Mouse (Mus musculus): ENCODE measurements at regions not wholly inside any gene's neighbourhood (a gene's known extent, or its start where the extent isn't known, plus 50 kb on each side); places are given as distances from the start of the nearest gene placed in this dataset.

- Histone ChIP-seq H3K4me3 (ENCODE audit: low read depth, low read length) (no peak overlapping the region), H3K27ac (replicated peaks; ENCODE audit: low read depth, low read length) (no peak overlapping the region), H3K36me3 (replicated peaks; ENCODE audit: control insufficient read depth, insufficient read depth, low read depth, low read length) (no peaks in the 10 kb centered on the region), H3K27me3 (ENCODE audit: control insufficient read depth, insufficient read depth, low read length) (no peaks in the 10 kb centered on the region), H3K4me2 (ENCODE audit: low read depth, low read length) (no peak overlapping the region), H3K4me1 (ENCODE audit: control insufficient read depth, insufficient read depth, low read length) (no peaks in the 10 kb centered on the region), H3K9me3 (replicated peaks; ENCODE audit: control insufficient read depth, low read length) (no peaks in the 10 kb centered on the region), H3K9ac (replicated peaks; ENCODE audit: low read length) (no peak overlapping the region)
- 26% methylated on average over 4 of the region's 4 CpGs for WGBS
- ATAC-seq (replicated peaks; ENCODE audit: insufficient number of reproducible peaks, low FRiP score, low TSS enrichment, low read depth) (no peak), DNase-seq (ENCODE audit: low spot score) (no peak)
These were observed 173.3 kb upstream of the Mgat5 start for GRCm38 (mm10) chr1:127031563-127031962.

GRCm38 (mm10) chr1:127028872-127029497, 175.8 kb upstream of the Mgat5 start:
- 72% methylated on average over 1 of the region's 1 CpGs for WGBS
- Histone ChIP-seq H3K36me3 (replicated peaks; ENCODE audit: control insufficient read depth, insufficient read depth, low read depth, low read length) (no peaks in the 10 kb centered on the region), H3K9me3 (replicated peaks; ENCODE audit: control insufficient read depth, low read length) (no peaks in the 10 kb centered on the region), H3K4me3 (ENCODE audit: low read depth, low read length) (no peak overlapping the region), H3K4me1 (ENCODE audit: control insufficient read depth, insufficient read depth, low read length) (no peaks in the 10 kb centered on the region), H3K4me2 (ENCODE audit: low read depth, low read length) (no peak overlapping the region), H3K27ac (replicated peaks; ENCODE audit: low read depth, low read length) (no peak overlapping the region), H3K9ac (replicated peaks; ENCODE audit: low read length) (no peak overlapping the region), H3K27me3 (ENCODE audit: control insufficient read depth, insufficient read depth, low read length) (no peaks in the 10 kb centered on the region)
- DNase-seq (ENCODE audit: low spot score) (no peak), ATAC-seq (replicated peaks; ENCODE audit: insufficient number of reproducible peaks, low FRiP score, low TSS enrichment, low read depth) (no peak)

GRCm38 (mm10) chr1:127023100-127023499, 181.7 kb upstream of the Mgat5 start:
- Histone ChIP-seq H3K4me2 (ENCODE audit: low read depth, low read length) (no peak overlapping the region), H3K4me3 (ENCODE audit: low read depth, low read length) (no peak overlapping the region), H3K36me3 (replicated peaks; ENCODE audit: control insufficient read depth, insufficient read depth, low read depth, low read length) (no peaks in the 10 kb centered on the region), H3K9ac (replicated peaks; ENCODE audit: low read length) (no peak overlapping the region), H3K27ac (replicated peaks; ENCODE audit: low read depth, low read length) (no peak overlapping the region), H3K27me3 (ENCODE audit: control insufficient read depth, insufficient read depth, low read length) (no peaks in the 10 kb centered on the region), H3K4me1 (ENCODE audit: control insufficient read depth, insufficient read depth, low read length) (no peaks in the 10 kb centered on the region), H3K9me3 (replicated peaks; ENCODE audit: control insufficient read depth, low read length) (no peaks in the 10 kb centered on the region)
- no peak for ATAC-seq (replicated peaks; ENCODE audit: insufficient number of reproducible peaks, low FRiP score, low TSS enrichment, low read depth)
- DNase-seq (ENCODE audit: low spot score): no peak
- WGBS: 72% methylated on average over 3 of the region's 3 CpGs

GRCm38 (mm10) chr1:127017698-127018097, 187.1 kb upstream of the Nckap5 start:
- H3K4me1 ChIP-seq (ENCODE audit: control insufficient read depth, insufficient read depth, low read length): no peaks in the 10 kb centered on the region
- H3K9me3 ChIP-seq (replicated peaks; ENCODE audit: control insufficient read depth, low read length): no peaks in the 10 kb centered on the region
- DNase-seq (ENCODE audit: low spot score) (no peak), ATAC-seq (replicated peaks; ENCODE audit: insufficient number of reproducible peaks, low FRiP score, low TSS enrichment, low read depth) (no peak)
- WGBS: 64% methylated on average over 2 of the region's 2 CpGs
- H3K4me3 ChIP-seq (ENCODE audit: low read depth, low read length): no peak overlapping the region
- no peak overlapping the region for H3K27ac ChIP-seq (replicated peaks; ENCODE audit: low read depth, low read length)
- no peak overlapping the region for H3K9ac ChIP-seq (replicated peaks; ENCODE audit: low read length)
- no peaks in the 10 kb centered on the region for H3K27me3 ChIP-seq (ENCODE audit: control insufficient read depth, insufficient read depth, low read length)
- no peaks in the 10 kb centered on the region for H3K36me3 ChIP-seq (replicated peaks; ENCODE audit: control insufficient read depth, insufficient read depth, low read depth, low read length)
- H3K4me2 ChIP-seq (ENCODE audit: low read depth, low read length): no peak overlapping the region

- no peak for DNase-seq (ENCODE audit: low spot score)
- Histone ChIP-seq H3K27me3 (ENCODE audit: control insufficient read depth, insufficient read depth, low read length) (no peaks in the 10 kb centered on the region), H3K9me3 (replicated peaks; ENCODE audit: control insufficient read depth, low read length) (no peaks in the 10 kb centered on the region), H3K4me3 (ENCODE audit: low read depth, low read length) (no peak overlapping the region), H3K4me2 (ENCODE audit: low read depth, low read length) (no peak overlapping the region), H3K4me1 (ENCODE audit: control insufficient read depth, insufficient read depth, low read length) (no peaks in the 10 kb centered on the region), H3K9ac (replicated peaks; ENCODE audit: low read length) (no peak overlapping the region), H3K27ac (replicated peaks; ENCODE audit: low read depth, low read length) (no peak overlapping the region), H3K36me3 (replicated peaks; ENCODE audit: control insufficient read depth, insufficient read depth, low read depth, low read length) (no peaks in the 10 kb centered on the region)
- WGBS: 64% methylated on average over 4 of the region's 4 CpGs
- no peak for ATAC-seq (replicated peaks; ENCODE audit: insufficient number of reproducible peaks, low FRiP score, low TSS enrichment, low read depth)
These were observed 185.3 kb upstream of the Nckap5 start for GRCm38 (mm10) chr1:127015894-127016245.

- no peaks in the 10 kb centered on the region for H3K9me3 ChIP-seq (replicated peaks; ENCODE audit: control insufficient read depth, low read length)
- no peak overlapping the region for H3K4me2 ChIP-seq (ENCODE audit: low read depth, low read length)
- ATAC-seq (replicated peaks; ENCODE audit: insufficient number of reproducible peaks, low FRiP score, low TSS enrichment, low read depth): 0 out of 2 replicates have a peak, but pooled peaks have one; percentile 68
These were observed 184.7 kb upstream of the Nckap5 start for GRCm38 (mm10) chr1:127015042-127015893.

GRCm38 (mm10) chr1:127011901-127012300, 181.3 kb upstream of the Nckap5 start:
- 56% methylated on average over 6 of the region's 6 CpGs for WGBS
- Histone ChIP-seq H3K27ac (replicated peaks; ENCODE audit: low read depth, low read length) (no peak overlapping the region), H3K9ac (replicated peaks; ENCODE audit: low read length) (no peak overlapping the region), H3K9me3 (replicated peaks; ENCODE audit: control insufficient read depth, low read length) (no peaks in the 10 kb centered on the region), H3K4me3 (ENCODE audit: low read depth, low read length) (no peak overlapping the region), H3K27me3 (ENCODE audit: control insufficient read depth, insufficient read depth, low read length) (no peaks in the 10 kb centered on the region), H3K36me3 (replicated peaks; ENCODE audit: control insufficient read depth, insufficient read depth, low read depth, low read length) (no peaks in the 10 kb centered on the region), H3K4me1 (ENCODE audit: control insufficient read depth, insufficient read depth, low read length) (no peaks in the 10 kb centered on the region), H3K4me2 (ENCODE audit: low read depth, low read length) (no peak overlapping the region)
- DNase-seq (ENCODE audit: low spot score) (peak; percentile 63), ATAC-seq (replicated peaks; ENCODE audit: insufficient number of reproducible peaks, low FRiP score, low TSS enrichment, low read depth) (no peak)

More at GRCm38 (mm10) chr1:127015042-127015893, 184.7 kb upstream of the Nckap5 start:
- Histone ChIP-seq H3K36me3 (replicated peaks; ENCODE audit: control insufficient read depth, insufficient read depth, low read depth, low read length) (no peaks in the 10 kb centered on the region), H3K4me3 (ENCODE audit: low read depth, low read length) (no peak overlapping the region), H3K4me1 (ENCODE audit: control insufficient read depth, insufficient read depth, low read length) (no peaks in the 10 kb centered on the region), H3K27me3 (ENCODE audit: control insufficient read depth, insufficient read depth, low read length) (no peaks in the 10 kb centered on the region), H3K27ac (replicated peaks; ENCODE audit: low read depth, low read length) (no peak overlapping the region), H3K9ac (replicated peaks; ENCODE audit: low read length) (no peak overlapping the region)
- no peak for DNase-seq (ENCODE audit: low spot score)
- WGBS: 44% methylated on average over 8 of the region's 8 CpGs

GRCm38 (mm10) chr1:127009699-127010098, 179.1 kb upstream of the Nckap5 start:
- Histone ChIP-seq H3K36me3 (replicated peaks; ENCODE audit: control insufficient read depth, insufficient read depth, low read depth, low read length) (no peaks in the 10 kb centered on the region), H3K9me3 (replicated peaks; ENCODE audit: control insufficient read depth, low read length) (no peaks in the 10 kb centered on the region), H3K27me3 (ENCODE audit: control insufficient read depth, insufficient read depth, low read length) (no peaks in the 10 kb centered on the region), H3K27ac (replicated peaks; ENCODE audit: low read depth, low read length) (no peak overlapping the region), H3K4me2 (ENCODE audit: low read depth, low read length) (no peak overlapping the region), H3K9ac (replicated peaks; ENCODE audit: low read length) (no peak overlapping the region), H3K4me3 (ENCODE audit: low read depth, low read length) (no peak overlapping the region), H3K4me1 (ENCODE audit: control insufficient read depth, insufficient read depth, low read length) (no peaks in the 10 kb centered on the region)
- DNase-seq (ENCODE audit: low spot score): no peak
- 54% methylated on average over 4 of the region's 4 CpGs for WGBS
- no peak for ATAC-seq (replicated peaks; ENCODE audit: insufficient number of reproducible peaks, low FRiP score, low TSS enrichment, low read depth)

All from embryonic facial prominence, embryonic 11.5 days (tissue).